Mouse (Mus musculus) heart, postnatal 0 days (tissue): ENCODE results near the gene Ccng1.

Experiments used
- CTCF ChIP-seq: IDR thresholded peaks from 2 replicates; pipeline ENCODE4 v1.5.1; 2016; ENCODE audit warnings: antibody characterized with exemption, control low read depth, low read depth
- EP300 ChIP-seq: IDR thresholded peaks from 2 replicates; pipeline ENCODE4 v1.6.1; 2016; ENCODE audit warnings: antibody characterized with exemption, low read depth

GRCm38 (mm10) chr11:40718324-40718723, 36.8 kb downstream of the Ccng1 start:
- TF ChIP-seq CTCF, result no peak
- no peak for TF ChIP-seq EP300
